Mouse (Mus musculus) erythroid progenitor cell, adult 5-6 weeks (primary cell): Measurements from ENCODE around the gene Sall4. TPM values are rescaled to one million over a fixed set of nuclear protein-coding genes. Genes with fewer than 3 reads are reported as not detected.

Source experiments
- ATAC-seq: replicated peaks from 2 replicates; pipeline ENCODE4 v1.8.0; 2016; ENCODE audit warnings: moderate number of reproducible peaks, mild to moderate bottlenecking, moderate TSS enrichment, inconsistent platforms; ENCODE audit not compliant: poor library complexity, low FRiP score, severe bottlenecking
- total RNA-seq, 2 experiments: library from RNA; stranded (forward) in 1 of 2; stranded (reverse) in 1 of 2; fragments of 150-400 nt in 1 of 2; fragments of 186-747, 209-891 nt in 1 of 2; gene quantifications; 2 replicates each; pipeline versions ENCODE4 v1.2.3 to v1.2.4; 2015 to 2017; ENCODE audit warnings: low replicate concordance in 2 of 2

The Sall4 gene
- total RNA-seq (2015; ENCODE audit: low replicate concordance) (not detected in 2 replicates), total RNA-seq (2017; ENCODE audit: low replicate concordance) (not detected in 2 replicates)

DNA sequence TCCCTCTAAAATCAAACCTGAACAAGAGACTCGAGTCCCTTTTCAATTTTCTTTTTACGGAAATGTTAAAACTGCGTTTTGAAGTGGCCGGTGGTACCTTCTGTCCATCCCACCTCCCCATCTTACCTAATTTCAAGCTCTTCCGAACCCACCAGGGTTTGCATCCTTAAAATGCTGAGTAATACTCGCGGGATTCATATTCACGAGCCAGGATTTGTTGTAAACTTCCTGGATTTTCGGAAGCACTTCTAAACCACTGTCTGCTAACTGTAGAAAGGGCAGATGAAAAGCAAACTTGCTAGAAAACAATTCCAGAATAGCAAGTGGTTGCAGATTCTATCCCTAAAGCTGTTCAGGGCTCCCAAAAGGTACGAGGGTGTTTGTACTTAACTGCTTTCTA lies at the start of gene Sall4:
Gene Sall4 (minus strand): TSS at position 362 of the 400 bp plus-strand sequence.
- ATAC-seq, result no peak

DNA sequence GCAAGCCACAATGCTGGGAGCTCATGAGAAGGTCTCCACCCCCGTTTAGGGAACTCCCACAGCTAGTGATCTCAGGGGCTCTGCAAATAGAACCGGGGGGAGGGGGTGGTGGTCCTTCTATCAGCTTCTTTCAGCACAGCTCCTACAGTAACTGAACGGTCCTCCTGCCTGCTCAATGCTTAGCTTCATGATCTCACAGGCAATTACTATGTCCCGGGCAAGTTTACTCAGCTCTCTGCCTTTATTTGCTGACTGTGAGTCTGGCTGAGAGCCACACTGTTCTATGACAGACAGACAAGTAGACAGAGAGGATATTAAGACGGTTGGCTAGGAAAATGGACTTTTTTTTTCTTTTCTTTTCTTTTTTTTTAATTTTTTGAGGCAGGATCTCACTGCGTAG lies 45.5 kb upstream of the Sall4 start:
- no peak for ATAC-seq

DNA sequence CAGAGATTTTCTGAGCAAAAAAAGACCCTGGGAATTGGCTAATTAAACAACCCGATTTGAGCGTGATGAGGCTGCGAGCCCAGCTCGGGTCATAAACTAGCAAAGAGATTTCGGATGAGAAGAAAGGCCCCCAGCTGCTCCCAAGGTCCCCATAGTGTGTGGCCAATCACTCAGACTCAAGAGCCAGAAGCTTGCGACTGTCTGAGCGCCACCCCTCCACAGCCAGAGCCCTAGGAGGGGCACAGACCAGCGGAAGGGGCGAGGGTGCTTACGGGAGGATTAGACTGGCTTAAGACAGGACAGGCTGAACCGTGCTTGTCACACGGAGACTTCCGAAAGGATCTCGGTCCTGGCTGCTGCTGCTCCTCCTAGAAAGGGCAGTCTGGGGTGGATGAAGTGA lies 42.2 kb upstream of the Sall4 start:
- no peak for ATAC-seq

DNA sequence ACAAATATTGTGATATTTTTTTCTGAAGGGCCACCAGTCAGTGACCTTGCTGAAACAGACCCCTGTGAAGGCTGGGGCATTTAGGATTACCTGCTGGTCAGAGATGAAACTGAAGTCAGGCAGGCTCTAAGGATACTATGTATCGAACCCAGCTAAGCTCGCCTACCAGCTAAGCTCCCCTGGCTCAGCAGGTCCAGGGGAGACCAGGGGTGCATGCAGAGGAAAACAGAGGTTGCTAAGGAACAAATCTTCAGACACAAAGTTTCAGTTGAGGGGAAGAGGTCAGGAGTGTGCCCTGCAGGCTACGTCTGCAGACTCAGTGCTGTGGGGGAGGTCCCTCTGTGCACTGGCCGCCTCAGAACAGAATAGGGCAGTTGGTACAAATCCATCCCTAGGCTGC lies 39.9 kb upstream of the Sall4 start:
- no peak for ATAC-seq

DNA sequence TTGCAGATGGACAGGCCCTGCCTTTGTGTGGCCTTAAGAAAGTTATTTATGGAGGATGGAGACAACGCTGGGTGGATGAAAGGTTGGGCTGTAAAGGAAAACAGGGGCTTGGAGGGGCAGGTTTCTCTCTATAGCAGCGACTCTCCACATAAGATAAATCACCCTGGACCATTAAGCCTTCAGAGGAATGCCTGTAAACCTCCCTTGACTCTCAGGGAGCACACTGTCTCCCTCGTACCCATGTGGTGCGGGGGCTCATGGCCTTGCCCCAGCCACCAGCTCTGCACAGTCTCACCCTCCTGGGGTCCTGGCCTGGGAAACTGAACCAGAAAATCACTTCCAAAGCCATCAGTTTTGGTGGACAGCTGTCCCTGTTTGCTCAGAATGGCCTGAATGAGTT lies 36.1 kb upstream of the Sall4 start:
- ATAC-seq, result no peak

DNA sequence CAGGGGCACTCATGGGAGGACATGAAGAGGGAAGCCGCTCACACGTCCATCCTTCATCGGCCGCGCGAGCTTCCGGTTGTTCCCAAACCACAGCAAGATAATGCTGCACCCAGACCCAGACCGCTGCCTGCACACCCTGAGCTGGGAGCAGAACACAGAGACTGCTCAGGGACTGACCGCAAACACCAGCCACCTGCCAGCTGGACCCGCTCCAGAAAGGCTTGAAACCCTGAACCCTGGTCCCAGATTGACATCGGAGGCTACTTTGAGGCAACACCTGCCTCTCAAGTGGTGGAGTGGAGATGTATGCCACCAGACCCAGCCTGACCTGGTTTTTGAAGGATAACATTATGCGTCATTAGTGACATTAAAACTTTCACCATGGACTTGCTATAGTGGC lies 31.6 kb upstream of the Sall4 start:
- no peak for ATAC-seq

DNA sequence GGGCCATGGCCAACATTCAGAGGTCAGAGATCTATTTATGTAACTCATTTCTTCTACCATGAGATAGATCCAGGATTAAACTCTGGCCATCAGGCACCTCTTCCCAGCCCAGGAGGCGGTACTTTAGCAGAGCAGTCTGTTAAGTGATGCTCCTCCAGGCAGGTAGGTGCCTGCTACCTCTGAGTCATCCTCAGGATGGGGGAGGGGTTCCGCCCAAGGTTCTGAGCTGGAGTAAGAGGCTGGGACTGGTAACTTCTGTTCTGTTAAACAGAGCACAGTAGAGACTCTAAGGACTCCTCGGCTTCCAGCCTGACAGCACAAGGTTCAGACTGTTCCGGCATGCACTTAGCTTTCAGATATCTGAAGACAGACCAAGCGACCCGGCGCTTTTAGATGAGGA lies 31.2 kb upstream of the Sall4 start:
- no peak for ATAC-seq

DNA sequence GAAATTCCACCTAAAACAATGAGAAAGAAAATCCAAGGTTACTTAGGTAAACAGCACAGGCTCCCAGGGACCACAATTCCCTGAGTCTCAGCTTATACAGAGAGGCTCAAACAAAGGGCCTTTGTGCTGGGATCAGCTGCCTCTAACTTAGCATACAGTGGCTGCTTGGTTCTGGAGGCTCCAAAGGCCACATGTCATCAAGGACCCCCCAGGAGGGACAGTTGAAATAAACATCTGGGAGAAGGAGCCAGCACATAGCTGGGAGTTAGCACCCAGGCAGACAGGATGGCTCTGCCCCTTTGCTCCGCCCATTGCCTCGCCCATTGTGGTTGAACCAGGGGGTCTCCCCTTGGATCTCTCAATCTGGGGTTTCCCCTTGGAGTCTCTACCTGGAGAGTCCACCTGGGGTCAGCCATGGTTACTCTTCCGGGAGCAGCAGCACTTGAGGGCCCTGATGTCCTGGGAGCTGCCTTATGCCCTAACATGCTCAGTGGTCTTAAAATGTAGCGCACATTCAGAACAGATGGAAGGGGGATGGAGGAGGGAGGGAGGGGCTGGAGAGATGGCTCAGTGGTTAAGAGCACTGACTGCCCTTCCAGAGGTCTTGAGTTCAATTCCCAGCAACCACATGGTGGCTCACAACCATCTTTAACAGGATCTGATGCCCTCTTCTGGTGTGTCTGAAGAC lies 23.5 kb upstream of the Sall4 start:
- no peak for ATAC-seq

DNA sequence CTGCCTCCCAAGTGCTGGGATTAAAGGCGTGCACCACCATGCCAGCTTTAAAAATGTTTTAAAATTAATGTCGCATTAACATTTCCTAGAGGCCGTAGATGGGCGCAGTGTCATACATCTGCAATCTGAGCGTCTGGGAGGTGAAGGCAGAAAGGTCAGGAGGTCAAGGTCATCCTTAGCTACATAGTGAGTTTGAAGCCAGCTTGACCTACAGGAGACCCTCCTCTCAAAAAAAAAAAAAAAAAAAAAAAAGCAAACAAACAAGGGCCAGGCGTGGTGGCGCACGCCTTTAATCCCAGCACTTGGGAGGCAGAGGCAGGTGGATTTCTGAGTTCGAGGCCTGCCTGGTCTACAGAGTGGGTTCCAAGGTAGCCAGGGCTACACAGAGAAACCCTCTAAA lies 18.4 kb upstream of the Sall4 start:
- ATAC-seq, result no peak

DNA sequence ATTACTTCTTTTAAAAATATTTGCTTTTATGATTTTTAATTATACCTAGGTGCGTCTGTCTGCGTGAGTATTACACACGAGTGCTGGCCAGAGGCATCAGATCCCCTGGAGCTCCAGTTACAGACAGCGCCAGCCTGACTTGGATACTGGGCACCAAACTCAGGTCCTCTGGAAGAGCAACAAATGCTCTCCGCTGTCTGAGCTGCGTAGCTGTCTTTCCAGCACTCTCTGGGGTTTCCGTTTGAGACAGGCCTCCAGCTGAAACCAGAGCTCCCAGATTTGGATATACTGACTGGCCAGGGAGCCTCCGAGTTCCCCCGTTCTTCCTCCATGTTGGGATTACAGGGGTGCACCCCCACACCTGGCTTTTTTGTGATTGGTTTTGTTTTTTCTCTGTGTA lies 12.9 kb upstream of the Sall4 start:
- ATAC-seq, result no peak

DNA sequence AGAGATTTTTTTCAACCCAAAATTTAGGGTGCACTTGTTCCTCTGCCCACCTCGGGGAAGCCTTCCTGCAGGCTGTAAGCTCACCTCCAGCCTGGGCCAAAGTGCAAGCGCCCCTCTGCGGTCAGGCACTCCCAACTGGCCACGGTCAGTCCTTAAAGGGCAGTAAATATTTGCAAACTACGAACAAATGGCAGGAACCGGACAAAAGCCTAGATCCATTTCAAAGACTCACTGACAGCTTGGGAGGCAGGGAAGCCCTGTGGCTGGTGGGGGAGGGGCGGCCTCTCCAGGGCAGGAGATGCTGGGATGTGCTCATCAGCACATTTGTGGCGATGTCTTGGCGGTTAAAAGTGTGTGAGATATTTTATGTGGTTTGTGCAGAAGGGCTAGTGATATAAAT lies 12.3 kb upstream of the Sall4 start:
- no peak for ATAC-seq

DNA sequence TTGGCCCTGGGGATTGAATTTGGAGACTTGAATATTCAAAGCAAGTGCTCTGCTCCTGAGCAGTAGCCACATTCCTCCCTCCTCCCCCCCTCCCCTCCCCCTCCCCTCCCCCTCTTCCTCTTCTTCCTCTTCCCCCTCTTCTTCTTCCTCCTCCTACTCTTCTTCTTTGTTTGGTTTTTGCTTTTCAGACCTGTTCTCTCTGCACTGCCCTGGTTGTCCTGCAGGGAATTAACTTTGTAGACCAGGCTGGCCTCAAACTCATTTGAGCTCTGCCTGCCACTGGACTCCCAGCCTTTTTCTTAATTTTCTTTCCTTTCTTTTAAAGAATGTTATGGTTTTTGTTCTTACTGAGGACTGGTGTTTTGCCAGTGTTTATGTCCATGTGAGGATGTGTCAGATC lies 9.7 kb upstream of the Sall4 start:
- ATAC-seq, result no peak

DNA sequence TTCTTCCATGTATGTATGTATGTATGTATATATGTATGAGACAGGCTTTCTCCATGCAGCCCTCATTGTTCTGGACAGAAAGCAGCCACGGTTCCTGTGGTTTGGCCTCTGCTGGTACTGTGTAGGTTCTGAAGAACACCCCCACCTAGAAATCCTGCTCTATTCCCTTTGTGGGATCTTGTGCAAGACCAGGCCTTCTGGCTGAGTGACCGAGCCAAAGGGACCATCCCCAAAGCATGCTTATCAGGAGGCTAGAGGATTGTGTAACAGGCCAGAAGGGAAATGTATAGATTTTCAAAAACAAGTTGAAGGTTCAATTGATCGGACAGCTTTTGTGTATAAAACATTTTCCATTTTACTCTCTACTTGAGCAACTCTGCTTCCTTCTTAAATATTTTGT lies 8.5 kb upstream of the Sall4 start:
- ATAC-seq, result no peak

DNA sequence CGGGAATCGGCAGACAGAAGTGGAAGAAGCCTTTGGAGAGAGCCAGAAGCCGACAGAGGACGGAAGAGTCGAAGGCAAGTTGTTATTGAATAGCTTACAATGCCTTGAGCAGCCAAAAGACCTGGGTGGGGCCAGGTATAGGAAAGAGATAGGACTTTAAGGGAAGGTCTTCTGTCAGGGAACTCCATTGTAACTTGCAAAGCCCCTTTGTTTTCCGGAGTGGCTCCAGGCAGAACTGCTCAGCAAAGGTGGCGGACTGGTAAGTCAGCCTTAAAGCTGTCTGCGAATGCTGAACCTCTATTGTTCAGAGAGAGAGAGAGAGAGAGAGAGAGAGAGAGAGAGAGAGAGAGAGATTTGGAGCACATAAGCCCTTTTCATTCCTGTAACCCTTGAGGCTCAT lies 1.5 kb upstream of the Sall4 start:
- no peak for ATAC-seq

DNA sequence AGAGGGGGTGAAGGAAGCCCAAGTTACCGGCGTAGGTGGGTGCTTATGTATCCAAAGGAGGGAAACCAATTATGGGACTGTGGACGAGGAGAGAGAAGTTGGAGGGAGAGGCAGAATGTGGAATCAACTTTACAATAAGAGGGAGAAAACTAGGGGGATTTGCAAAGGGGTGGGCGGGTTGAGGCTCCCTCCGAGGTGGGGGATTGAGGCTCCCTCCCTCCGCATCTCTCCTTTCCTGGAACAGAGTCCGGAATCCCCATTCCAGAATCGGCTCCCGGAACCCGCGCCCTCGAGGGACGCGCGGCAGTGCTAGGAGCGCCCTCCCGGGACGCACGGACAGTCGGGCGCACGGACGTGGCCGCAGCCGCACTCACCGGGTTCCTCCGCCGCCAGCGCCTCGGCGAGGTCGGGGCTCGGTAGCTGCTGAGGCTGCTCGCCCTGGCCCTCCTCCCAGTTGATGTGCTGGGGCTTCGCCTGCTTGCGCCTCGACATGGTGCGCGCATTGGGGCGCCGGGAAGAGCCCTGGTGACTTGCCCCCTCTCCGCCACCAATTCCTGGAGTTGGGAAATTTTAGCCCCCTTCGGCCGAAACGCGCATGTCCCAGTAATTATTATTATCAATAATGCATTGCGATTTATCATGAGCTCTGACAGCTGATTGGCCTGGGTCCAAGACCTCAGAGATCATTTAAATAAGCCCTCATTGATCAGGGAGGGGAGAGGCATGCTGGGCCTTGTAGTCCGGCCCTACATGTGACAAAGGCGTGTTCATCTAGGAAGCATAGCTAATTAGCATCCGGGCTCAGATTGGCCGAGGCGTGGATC lies 993 bp downstream of the Sall4 start:
- no peak for ATAC-seq

DNA sequence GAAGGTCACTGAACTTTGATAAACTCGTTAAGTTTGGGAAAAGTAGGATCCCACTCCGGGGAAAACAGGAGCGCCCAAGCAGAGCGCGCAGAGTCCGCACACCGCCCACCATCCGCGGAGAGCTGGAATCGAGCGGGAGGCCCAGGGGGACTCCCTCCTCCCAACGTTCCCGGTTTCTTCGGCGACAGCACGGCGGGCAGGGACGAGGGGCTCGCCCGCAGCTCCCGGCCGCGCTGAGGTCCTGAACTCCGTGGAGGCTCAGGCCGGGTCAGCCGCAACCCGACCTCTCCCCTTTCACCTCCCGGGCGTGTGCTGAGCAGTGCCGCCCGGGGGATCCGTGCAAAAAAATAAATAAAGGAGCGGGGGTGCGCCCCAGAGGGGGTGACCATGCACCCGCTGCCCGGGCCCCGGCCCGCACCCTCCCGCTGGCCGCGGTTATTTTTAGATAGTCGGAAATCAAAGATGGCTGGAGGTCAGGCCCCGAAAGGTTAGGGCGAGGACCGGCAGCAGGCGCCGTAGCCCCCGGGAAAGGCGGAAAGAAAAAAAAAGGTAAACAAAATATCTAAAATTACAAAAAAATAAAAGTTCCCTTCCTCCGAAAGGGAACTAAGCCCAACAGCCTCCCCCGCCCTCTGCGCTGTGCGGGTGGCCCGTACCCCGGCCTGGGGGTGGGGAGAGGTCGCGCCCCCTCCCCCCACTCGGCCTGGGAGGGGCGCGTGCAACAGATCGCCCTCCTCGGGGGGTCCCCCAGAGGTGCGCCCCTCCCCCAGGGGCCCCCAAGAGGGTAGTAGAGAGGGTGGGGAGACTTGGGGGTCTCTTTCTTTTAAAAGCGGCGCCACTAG lies 1.8 kb downstream of the Sall4 start:
- no peak for ATAC-seq

DNA sequence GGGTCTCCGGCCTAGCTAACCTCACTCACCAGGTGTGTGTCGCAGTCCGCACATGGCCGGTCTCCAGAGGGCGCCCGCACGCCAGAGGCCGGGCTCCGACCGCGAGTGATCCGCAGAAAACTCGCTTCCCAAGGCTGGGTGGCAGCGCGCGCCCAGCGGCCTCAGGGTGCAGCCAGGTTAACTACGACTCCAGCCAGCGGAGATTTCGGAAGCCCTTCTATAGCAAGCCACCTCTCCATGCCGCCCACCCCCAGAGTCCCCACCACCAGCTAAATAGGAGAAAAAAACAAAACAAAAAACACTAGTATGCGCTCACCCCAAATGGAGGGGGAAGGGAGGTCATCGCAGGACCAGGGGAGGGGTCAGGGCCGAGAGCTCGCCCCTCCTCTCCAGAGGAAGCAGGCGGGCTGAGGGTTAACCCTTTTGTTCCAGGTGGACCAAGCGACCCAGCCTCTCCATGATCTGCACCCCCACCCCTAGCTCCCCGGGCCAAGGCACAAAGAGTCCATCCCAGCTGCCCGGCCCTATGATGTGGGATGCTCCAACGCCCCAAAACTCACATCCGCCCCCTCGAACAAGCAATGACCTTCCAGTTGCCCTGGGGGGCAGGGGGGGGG lies 2.6 kb downstream of the Sall4 start:
- no peak for ATAC-seq

DNA sequence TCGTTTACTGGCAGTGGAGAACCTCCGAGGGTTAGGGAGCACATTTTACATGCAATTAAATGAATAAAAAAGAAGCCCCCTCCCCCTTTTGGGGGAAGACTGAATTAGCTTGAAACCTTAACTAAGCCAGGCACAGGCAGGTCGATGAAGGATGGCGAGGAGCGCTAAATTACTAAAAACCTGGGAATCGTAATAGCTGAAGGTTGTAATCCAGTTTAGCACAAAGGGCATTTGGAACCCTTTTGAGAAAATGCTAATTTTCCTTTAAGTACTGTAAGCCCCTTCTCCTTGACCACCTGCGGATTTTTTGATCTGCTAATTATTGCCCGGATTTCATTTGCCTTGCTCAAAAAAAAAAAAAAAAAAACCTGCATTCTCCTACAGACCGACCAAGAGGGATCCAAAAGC lies 3.3 kb downstream of the Sall4 start:
- ATAC-seq, result no peak

DNA sequence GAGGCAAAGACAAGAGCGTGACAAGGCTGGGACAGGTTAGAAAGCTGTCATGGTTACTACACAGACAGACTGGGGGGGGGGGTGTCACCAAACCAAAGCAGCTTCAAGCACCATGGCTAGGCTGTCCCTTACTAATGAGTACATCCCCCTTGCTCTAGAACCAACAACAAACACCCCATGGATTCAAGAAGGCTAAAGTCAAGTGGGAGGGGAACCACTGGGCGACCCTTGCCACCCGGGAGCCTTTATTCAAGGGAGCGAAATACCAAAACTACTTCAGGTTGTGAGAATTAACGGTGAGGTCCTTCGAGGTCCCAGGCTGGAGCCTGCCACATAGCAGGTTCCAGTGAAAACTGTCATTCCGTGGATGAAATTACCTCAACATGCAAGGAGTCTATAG lies 4.0 kb downstream of the Sall4 start:
- no peak for ATAC-seq

DNA sequence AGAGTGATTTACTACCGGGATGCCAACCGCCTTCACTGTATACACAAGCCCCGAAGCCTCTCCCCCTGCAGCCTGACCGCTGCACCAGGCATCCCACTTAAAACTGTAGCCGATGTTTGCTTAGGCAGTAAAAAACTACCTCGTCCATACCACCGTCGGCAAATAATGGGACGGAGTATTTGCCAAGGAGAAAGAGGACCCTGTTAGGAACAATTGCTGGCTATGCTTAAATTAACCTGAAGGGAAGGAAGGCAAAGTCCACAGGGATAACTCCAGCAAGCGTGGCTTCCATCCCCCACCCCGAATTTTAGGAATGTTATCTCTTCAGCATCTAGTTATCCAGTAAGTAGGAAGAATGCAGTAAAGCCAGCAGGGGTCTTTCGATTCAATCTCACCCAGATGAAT lies 5.3 kb downstream of the Sall4 start:
- ATAC-seq, result no peak
